Mouse (Mus musculus): ENCODE data around the gene Phkg2.

DNA sequence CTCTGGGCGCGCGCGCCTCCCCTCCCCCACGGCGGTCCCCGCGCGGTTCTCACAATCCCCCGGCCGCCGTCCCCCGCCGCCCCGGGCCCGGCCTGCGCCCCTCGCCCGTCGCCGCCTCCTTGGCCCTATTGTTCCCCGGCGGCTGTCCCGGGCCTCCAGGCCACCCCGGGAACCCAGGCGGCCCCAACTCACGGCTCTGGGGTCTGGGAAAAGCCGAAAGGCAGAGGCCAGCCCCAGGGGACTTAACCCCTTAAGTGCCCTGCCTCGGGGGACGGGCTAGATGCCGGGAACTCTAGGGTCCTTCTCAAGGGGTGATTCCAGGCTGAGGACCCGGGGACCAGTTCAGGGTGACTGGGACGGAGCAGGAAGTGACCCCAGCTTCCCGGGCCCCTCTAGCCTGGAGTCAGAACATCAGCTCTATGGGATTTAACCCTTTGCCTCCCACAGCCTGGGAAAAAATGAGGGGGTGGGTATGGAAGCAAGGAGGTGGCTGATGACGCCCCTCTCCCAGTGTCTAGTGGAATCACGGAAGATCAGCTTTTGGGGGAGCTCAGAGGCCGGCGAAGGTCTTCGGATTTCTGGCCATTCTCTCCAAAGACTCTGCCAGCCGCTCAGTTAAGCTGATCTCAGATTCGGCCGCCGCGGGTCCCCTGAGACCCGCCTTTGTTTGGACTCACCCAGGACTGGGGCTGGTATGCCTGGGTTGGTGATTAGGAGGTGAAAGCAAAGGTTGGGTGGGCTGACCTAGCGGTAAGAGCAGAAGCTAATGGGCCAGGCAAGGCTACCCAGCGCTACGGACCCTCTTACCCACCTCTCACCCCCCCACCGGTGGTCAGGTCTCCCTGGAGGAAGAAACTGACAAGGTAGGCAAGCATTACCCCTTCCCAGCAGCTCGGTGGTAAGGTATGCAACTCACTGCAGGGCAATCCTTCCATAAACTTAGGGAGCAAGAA lies 42.0 kb downstream of the Phkg2 start, which contains the start of gene Zfp629:
- no peak for TF ChIP-seq POLR2A (IDR thresholded peaks at IDR 0.05; ENCODE audit: borderline replicate concordance, control insufficient read depth, low read depth, low read length)
- no peak for TF ChIP-seq CTCF (IDR thresholded peaks at IDR 0.05; ENCODE audit: control insufficient read depth, insufficient read depth, low read length)

Measured in bone marrow, adult 2 months (tissue).